Mouse (Mus musculus): ENCODE data around the gene C1qbp.

The C1qbp gene

DNA sequence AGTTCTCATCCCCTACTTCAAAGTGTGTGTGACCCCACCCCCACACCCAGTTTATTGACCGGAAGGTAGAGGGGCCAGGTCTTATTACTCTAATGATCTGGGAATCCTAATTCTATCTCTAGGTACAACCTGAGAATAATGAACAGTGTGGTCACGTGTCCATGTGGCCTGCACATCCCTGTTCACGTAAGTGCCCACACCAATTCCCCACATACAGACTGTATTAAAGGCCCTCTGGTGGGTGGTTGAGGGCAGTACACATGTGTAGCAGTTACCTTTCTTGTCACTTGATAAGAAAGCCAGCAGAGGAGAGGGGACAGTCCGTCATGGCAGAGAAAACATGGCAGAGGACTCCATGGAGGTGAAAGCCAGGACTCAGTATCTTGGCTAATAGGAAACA, 8.9 kb downstream of the C1qbp start:
- DNase-seq (ENCODE audit: low spot score in 2 of 2), result no peak

DNA sequence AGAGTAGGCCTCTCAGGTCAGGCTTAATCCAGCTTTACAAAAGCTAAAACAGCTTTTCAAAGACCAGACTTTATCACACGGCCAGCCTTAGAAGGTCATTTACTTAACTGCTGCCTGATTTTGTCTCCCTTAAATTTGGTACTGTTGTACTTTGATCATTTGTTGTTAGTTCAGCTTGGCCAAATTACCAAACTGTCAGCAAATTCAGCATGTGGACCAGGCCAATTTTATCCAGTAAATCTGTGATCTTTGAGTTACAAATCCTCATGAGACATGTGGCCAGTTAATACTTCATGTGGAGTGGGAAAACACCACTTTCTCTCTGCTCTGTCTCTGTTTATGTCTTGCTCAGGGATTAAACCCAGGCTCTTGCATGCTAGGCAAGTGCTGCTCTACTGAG, 10.2 kb downstream of the C1qbp start:
- no peak for DNase-seq (ENCODE audit: low spot score in 2 of 2)

DNA sequence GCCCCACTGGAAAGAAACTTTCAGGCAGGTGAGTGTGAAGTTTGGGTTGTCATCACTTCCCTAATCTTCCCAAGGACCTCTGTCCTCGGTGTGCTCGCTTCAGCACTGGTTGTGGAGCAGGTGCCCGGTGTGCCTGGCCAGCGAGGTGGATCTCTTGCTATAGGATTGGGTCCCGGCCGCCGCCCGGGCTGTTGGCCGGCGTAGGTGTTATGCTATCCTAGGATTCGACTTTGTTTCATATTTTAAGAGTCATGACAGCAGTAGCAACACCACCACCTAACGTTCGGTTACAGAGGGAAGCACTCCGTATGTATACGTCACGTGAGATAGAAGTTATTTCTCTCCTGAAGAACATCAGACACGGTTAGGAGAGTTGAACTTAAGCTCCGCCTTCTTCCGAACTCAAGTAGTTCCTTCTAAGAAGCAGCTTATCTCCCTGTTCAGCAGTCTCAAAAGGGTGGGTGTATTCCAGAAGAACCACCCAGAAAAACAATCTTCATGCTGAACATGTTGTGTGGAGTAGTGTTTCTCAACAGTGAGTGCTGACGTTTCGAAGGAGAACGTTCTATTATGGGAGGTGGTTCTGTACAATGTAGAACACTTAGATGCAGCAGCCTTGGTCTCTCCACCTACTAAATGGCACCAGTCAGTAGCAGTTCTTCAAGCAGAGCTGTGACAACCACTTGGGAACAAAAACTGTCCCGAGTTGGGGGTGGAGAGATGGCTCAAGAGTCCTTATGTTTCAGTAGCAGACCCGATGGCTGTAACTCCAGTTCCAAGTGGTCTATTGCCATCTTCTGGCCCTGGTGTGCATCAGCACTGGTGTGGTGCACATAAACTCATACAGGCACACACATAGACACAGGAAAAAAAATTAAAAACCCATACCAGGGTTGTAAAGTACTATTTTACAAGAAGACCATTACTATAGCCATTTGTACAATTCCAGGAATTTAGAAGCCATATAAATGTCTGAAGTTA, 12.0 kb downstream of the C1qbp start:
- DNase-seq (ENCODE audit: low spot score in 2 of 2), result no peak

DNA sequence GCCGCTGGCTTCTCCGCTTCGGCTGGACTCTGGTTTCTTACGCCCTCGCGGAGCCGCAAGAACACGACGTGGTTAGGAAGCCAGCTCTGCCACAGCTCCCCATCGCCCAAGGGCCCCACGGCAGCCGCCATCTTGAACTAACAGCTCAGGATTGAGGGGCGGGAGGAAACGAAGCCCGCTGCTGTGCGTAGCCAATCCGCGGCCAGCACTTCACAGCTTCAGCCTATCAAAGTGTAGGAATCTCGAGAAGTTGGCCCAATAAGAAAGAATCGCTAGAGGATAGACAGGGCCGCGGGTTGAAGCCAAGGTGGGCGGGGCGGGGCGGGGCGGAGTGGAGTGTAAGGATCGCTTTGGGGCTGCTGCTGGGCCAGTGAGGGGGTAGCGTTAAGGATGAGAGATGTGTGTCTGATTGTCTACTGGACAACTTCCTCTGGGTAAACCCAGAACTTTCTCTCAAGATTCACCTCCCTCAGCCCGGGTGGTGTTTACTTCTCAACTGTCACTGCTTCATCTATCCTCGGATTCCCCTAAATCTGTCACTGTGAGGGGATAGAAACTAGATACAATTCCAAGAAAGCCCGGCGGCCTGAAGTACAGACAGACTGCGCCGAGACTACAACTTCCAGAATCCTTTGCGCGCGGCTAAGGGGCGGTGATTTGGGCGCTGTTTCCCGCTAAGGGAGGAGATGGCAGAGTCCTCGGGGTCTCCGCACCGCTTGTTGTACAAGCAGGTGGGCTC, 12.8 kb downstream of the C1qbp start, which contains the start of the genes Nup88 and Rpain:
TSS of gene Nup88 (minus strand) at position 153 of the 739 bp plus-strand sequence.
TSS of gene Rpain (plus strand) at position 393 of the 739 bp plus-strand sequence.
- DNase-seq (ENCODE audit: low spot score in 2 of 2), result peak; percentile 86 to 89

DNA sequence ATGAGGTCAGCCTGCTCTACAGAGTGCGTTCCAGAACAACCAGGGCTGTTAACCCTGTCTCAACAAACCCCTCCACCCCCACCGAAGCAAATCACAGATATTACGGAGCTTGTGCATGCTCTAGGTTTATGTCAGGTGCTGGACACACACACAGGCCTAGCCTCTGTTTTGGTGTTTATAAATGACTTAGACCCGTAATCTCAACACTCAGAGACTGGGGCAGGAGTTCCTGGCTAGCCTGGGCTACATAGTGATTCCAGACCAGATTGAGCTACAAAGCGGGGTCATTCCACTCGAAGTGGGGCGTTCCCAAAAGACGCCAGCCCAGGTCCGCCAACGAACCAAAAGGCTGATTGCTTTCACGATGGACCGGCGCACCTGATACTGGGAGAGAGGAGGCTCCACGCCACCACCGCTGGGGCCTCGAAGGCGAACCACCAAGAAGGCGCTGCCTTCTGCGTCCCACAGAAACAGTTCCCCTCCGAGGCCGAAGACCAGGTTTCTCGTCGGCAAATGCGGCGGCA, 13.5 kb downstream of the C1qbp start:
- no peak for DNase-seq (ENCODE audit: low spot score in 2 of 2)

DNA sequence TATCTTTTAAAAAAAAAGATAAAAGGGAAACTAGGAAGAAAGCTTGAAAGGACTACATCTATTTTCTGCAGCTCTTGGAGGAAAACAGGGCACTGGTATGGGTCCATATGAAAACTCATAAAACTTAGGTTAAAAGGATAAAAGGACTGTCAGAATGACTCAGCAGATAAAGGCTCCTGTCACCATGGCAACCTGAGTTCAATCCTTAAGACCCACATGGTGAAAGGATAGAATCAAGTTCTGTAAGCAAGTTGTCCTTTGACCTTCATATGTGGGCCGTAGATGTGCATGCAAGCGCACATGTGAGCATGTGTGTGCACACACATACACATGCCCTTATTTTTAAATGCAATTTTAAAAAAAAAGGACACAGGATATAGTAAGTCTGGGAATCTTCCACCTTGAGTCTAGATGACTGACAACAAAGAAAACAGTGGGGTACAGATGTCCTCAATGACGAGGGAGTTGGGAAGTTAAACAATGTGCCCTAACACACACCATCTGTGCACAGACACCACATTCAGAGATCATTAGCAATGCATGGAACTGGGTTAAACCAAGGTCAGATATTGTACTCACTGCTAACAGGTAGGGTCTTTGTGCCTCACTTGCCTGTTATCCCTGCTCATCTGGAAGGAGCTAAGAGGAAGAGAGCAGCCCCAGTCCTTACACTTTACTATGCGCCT, 18.5 kb downstream of the C1qbp start:
- DNase-seq (ENCODE audit: low spot score in 2 of 2), result no peak

DNA sequence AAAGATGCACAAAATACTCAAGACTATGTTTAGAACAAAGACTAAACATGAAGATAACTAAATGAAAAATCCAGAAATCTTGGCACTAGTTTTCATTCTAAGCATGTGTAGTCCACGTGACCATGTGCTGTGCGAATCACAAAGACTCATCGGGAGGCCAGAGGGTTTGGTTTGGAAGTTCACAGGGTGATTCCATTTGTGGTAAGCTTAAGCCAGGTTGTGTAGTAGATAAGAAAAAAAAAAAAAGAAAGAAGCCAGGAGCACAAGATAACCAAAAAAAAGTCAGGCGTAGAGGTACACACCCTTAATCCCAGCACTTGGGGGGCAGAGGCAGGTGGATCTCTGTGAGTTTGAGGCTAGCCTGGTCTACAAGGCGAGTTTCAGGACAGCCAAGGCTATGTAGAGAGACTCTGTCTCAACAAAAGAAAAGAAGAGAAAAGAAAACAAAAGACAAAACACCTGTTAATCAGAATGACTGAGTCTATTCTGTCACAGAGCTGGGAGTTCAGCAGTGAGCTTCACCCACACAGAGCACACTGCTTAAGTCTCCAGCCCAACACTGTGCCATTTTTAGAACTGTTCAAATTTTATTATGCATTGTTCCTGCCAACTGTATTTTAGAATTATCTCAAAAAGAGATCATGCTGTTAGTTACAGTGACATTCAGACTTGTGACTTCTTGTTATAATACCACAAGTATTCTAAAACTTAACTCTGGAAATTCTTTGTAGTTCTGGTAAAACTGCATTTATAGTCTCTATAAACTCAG, 21.9 kb downstream of the C1qbp start:
- no peak for DNase-seq (ENCODE audit: low spot score in 2 of 2)

DNA sequence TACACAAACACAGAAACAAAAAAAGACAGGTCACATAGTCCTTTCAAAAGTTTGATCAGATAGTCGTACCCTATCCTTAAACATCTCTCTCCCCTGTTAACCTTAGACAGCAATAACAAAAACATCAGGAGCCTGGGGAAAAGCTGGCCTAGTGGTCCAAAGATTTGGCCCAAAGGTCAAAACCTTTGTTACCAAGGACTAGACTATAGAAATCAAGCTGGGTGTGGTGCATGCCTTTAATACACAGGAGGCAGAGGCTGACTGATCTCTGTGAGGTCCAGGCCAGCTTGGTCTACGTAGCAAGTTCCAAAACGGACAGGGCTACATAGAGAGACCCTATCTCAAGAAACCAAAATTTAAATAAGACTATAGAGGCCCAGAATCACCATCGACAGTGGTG, 28.1 kb downstream of the C1qbp start:
- no peak for DNase-seq (ENCODE audit: low spot score in 2 of 2)

DNA sequence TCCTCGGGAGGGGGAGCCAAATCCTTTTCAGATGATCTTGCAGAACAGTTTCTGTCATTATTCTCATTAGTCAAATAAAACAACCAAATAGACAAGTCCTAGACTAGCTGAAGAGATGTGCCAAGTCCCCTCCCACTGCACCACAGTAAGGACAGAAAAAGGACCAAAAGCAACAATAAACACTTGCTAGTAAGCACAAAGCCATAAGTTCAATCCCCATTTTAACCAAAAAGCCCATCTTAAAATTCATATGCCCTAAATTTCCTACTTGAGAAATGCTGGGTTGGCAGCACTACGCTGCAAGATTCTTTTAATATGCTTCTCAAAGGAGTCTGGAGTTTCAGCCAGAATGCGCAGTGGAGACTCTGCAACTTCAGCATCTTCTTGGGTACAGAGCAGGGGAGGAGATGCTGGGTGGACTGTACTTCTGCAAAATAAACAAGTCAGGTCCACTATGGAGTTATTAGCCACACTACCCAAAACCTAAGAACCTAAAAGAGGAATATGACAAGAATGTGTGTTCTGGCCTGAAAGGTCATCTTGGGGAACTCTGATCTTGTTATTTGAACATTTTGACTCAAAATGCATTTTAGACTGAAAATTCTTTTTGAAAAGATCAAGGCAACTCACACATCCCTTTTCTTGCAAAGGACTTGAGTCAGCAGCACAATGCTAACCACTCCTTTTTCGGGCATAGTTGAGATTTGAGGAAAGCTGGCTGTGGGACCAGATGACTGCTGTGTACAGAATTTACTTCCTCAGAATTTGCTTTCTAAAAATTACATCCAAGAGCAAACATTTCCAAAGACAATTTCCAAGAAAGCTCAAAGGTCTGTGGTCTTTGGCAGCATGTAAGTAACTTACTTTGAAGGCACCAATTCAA, 37.6 kb downstream of the C1qbp start:
- no peak for DNase-seq (ENCODE audit: low spot score in 2 of 2)

DNA sequence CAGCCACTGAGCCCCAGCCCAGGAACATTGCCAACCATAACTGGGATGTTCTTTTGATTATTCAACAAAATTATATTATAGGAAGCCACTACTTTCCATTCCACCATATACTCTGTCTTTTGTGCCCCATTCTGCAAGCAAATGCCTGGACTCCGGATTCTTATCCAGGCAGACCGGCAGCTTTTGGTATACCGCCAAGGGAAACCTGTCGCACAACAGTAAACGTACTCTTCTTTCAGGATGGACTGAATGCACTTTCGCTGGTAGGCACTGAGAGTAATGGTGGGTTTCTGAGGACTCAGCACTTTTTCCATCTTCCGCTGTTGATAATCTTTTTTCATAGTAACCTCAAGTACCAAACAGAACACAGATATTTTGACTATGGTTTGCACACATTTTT, 39.2 kb downstream of the C1qbp start:
- no peak for DNase-seq (ENCODE audit: low spot score in 2 of 2)

DNA sequence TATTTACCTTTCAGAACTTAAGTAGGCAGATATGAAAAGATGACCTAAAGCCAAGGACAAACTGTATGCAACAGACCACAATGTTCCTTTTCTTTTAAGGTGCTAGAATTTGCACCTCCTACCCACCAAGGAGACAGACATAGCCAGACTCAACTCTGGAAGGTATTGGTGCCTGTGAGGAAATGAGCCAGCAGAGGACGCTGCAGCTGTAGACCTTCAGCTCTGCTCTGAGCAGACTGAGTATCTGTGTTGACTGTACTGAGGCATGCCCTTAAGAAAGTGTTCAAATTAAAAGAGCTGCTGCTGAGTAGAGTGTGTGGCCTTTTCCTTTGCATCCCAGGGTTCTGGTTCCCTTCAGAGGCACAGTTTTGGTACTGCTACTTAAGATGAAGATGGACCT, 40.2 kb downstream of the C1qbp start:
- no peak for DNase-seq (ENCODE audit: low spot score in 2 of 2)

DNA sequence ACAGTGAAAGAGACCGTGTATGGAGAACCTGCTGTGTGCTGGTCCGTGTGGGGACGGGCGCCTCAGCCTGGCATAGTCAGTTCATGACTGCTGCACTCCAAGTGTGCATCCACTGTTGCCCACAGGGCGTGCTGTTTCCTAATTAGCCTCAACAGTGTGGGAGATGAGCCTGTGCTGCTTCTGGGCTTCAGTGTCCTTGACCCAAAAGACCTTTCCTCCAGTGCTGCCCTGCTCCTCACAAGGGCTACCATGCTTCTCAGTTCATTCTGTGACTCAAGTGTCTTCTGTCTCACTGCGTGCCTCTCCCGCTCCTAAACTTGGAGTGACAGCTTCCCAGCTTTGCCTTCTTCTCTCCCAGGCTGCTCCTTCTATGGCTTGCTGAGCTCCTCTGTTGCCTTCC, 47.5 kb downstream of the C1qbp start:
- no peak for DNase-seq (ENCODE audit: low spot score in 2 of 2)

DNA sequence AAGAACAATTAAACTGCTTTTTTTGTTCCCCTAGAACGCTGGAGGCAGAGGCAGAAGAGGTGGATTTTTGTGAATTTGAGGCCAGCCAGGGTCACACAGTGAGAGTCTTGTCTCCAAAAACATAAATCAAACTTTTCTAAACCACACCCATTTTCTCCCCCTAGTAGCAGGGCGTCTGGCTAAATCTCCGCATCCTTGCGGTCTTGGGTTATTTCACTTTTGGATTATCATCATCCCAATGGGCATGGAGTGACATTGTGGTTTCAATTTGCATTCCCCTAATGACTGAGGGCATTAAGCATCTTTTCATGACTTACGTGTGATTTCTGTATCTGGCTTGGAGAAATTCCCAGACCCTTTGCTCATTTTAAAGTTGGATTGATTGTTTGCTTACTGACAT, 51.4 kb downstream of the C1qbp start:
- no peak for DNase-seq (ENCODE audit: low spot score in 2 of 2)

Measured in urinary bladder, adult 18-20 months (tissue).